Mouse (Mus musculus) lung, postnatal 0 days (tissue): ENCODE measurements at regions not wholly inside any gene's neighbourhood (a gene's known extent, or its start where the extent isn't known, plus 50 kb on each side); places are given as distances from the start of the nearest gene placed in this dataset.

Experiments used
- CTCF ChIP-seq: IDR thresholded peaks from 2 replicates; pipeline ENCODE4 v1.5.1; 2016; ENCODE audit warnings: antibody characterized with exemption, mild to moderate bottlenecking
- EP300 ChIP-seq: IDR thresholded peaks from 2 replicates; pipeline ENCODE4 v1.6.1; 2016; ENCODE audit warnings: antibody characterized with exemption, mild to moderate bottlenecking, control low read depth

GRCm38 (mm10) chr3:105281686-105282085 lies 170.4 kb upstream of the Kcnd3 start:
- TF ChIP-seq CTCF (no peak), EP300 (no peak)
